Mouse (Mus musculus) layer of hippocampus, adult 6 months (tissue): Measurements from ENCODE around the gene Sntb2. TPM values are rescaled to one million over a fixed set of nuclear protein-coding genes. Genes with fewer than 3 reads are reported as not detected.

Experiments used
- long read RNA-seq, 2 experiments: library from polyadenylated mRNA; unstranded; transcript quantifications; one replicate each; pipeline ENCODE4 v2.0.0; 2019 to 2020
- polyA plus RNA-seq: library from polyadenylated mRNA; unstranded; fragments of <200 nt; fragmentation: Nextera tagmentation; gene quantifications from 2 replicates; pipeline ENCODE4 v1.2.3, GENCODE M21; 2021

The Sntb2 gene
- polyA plus RNA-seq, result 3.3 and 3.6 TPM in 2 replicates
- long read RNA-seq, experiment 1, full-length matches to known transcripts, result 19 of 24 reads
- long read RNA-seq, experiment 1, partial matches to known transcripts, result 2 of 24 reads
- long read RNA-seq, experiment 1, other reads (novel, unspliced or antisense), result 3 of 24 reads
- long read RNA-seq, experiment 2, full-length matches to known transcripts, result 63 of 78 reads
- long read RNA-seq, experiment 2, partial matches to known transcripts, result 1 of 78 reads
- long read RNA-seq, experiment 2, other reads (novel, unspliced or antisense), result 14 of 78 reads

DNA sequence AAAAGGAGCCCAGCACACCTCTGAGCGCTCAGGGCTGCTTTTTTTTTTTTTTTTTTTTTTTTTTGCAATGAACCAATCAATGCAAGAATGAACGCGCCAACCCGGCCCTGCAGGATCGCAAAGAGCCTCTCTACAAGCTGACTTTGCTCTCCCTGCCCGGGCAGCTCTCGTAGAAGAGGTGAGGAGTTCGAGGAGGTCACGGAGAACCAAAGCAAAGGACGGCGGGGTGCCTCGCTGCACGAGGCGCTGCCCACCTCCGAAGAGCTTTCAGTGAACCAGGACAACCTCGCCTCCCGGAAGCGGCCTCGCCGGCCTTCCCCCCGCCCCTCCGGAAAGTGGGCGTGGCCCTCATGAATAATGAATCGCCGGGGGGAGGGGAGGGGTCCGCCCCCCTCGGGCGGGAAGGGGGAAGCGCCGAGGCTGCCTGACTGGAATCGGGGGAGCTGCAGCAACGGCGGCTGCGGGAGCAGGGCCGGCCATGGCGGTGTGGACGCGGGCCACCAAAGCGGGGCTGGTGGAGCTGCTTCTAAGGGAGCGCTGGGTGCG lies at the start of gene Sntb2:
TSS of gene Sntb2 (plus strand) at position 427 of the 546 bp plus-strand sequence.

GRCm38 (mm10) chr8:106893481-106894156 lies 41.9 kb upstream of the Sntb2 start, which contains the start of gene Utp4:
Utp4 (plus strand) TSS chr8:106893636.

DNA sequence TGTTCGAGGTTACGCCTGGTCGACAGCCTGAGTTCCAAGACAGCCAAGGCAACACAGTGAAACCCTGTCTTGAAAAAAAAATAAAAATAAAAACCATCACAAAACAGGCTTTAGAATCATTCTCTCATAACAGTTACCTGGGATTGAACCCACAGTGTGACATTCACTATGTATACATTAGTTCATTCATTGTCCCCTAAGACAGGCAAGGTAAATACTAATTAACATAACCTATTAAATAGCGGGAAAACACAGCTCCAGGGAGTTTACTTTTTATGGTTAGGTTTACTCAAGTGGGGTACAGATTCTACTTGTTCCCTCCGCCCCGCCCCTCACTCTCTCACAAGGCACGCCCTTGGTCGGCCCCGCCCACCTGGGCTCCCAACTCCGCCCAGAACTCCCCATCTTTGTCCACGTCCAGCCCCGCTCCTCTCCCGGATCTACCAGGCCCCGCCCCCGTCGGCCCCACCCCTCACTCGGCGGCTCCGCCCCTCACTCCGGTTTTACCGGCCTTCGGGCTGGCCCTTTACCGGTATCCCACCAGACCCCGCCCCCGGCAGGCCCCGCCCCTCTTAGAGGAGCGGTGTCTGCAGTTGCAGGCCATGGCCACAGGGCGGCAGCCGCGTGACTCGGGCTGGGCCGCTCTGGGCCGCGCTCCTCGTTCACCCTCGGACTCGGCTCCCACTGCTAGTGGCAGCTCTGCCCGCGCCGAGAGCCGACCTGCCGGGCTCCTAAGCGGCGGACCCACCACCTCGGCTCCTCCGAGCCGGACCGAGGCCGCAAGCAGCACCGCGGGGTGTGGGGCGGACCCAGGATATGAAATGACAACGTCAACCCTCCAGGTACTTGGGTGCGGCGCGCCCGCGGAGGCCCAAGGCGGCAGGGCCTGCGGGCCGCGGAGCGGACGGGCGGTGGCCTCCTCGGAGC lies 95.4 kb downstream of the Sntb2 start, which contains the start of gene Vps4a:
TSS of gene Vps4a (plus strand) at position 573 of the 927 bp plus-strand sequence.

GRCm38 (mm10) chr8:107048061-107048941 lies 112.8 kb downstream of the Sntb2 start, which contains the start of gene Pdf:
Pdf (minus strand) TSS chr8:107048614.

GRCm38 (mm10) chr8:107056076-107056972 lies 120.8 kb downstream of the Sntb2 start, which contains the start of the genes Cog8 and Nip7:
Cog8 (minus strand) TSS chr8:107056689.
Nip7 (plus strand) TSS chr8:107056877.

DNA sequence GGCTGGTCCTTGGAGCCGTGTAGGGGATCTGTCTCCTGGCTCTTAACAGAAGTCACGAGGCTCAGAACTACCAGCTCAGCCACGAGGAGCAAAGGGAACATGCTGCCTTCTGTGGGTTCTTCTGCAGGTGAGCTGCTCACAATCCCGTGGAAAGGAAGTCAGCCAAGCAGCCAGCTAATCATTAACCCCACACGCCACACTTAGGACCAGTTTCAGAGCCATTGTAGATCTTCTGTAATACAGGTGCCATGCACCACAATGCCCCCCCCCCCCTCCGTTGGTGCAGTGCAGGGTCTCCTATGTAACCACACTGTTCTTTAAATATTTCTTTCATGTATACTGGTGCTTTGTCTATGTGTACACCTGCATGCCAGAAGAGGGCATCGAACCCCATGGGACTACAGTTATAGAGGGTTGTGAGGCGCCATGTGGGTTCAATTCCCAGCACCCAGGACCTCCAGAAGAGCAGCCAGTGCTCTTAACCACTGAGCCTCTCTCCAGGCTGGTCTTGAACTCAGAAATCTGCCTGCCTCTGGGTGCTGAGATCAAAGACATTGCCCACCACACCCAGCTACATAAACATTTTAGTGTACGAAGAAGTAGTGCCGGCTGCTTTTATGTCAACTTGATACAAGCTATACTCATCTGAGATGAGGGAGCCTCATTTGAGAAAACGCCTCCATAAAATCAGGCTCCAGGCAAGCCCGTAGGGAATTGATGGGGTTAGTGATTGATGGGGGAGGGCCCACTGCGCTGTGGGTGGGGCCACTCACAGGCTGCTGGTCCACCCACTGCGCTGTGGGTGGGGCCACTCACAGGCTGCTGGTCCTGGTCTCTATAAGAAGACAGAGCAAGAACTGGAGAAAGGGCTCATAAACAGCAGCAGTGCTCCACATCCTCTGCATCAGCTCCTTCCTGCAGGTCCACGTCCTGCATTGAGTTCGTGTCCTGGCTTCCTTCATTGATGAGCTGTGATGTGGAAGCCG lies 130.3 kb downstream of the Sntb2 start, which contains the start of gene Tmed6:
TSS of gene Tmed6 (minus strand) at position 134 of the 986 bp plus-strand sequence.

Other genes starting within 250 kb of the Sntb2 start
- 0.20 and 0.40 TPM in 2 replicates for gene Has3, start 65.5 kb upstream of the Sntb2 start, polyA plus RNA-seq
- 24.4 and 26.2 TPM in 2 replicates for gene Utp4, start 42.1 kb upstream of the Sntb2 start, polyA plus RNA-seq
- gene Vps4a, start 95.5 kb downstream of the Sntb2 start, polyA plus RNA-seq, result 109 and 128 TPM in 2 replicates
- 51.7 and 54.3 TPM in 2 replicates for gene Pdf, start 112.9 kb downstream of the Sntb2 start, polyA plus RNA-seq
- 54.3 and 75.4 TPM in 2 replicates for gene Cog8, start 120.9 kb downstream of the Sntb2 start, polyA plus RNA-seq
- 26.4 and 31.4 TPM in 2 replicates for gene Nip7, start 121.1 kb downstream of the Sntb2 start, polyA plus RNA-seq
- not detected in 2 replicates for gene Tmed6, start 129.9 kb downstream of the Sntb2 start, polyA plus RNA-seq
- gene Terf2, start 160.8 kb downstream of the Sntb2 start, polyA plus RNA-seq, result 4.9 and 5.0 TPM in 2 replicates
- gene Cyb5b, start 214.9 kb downstream of the Sntb2 start, polyA plus RNA-seq, result 48.3 and 62.1 TPM in 2 replicates